Mouse (Mus musculus) midbrain, embryonic 11.5 days (tissue): ENCODE measurements around the gene Olfr1126. TPM values are rescaled to one million over a fixed set of nuclear protein-coding genes. Genes with fewer than 3 reads are reported as not detected.
"Not testable (repeated sequence)": the region's sequence is repeated elsewhere in the genome, so short reads cannot be mapped to it uniquely, and the experiment has no call there.

Source experiments
- ATAC-seq: fragments of 200-750 bp; cut with Nextera tagmentation; 2 replicates; pipeline ENCODE4 v1.8.0; 2017; ENCODE audit warnings: moderate TSS enrichment, moderate library complexity; ENCODE audit not compliant: low FRiP score
- DNase-seq: peaks from one replicate; pipeline ENCODE4 v3.0.0; 2015; ENCODE audit warnings: low spot score; ENCODE audit errors: missing footprints
- H3K27ac ChIP-seq: fragments of 300-500 bp; sonication (generic); 2 replicates; pipeline ENCODE4 v1.5.1; 2014; ENCODE audit warnings: low read depth, low read length
- H3K27me3 ChIP-seq: fragments of 300-500 bp; sonication (generic); 2 replicates; pipeline ENCODE4 v1.6.1; 2014; ENCODE audit warnings: mild to moderate bottlenecking, low read length, moderate library complexity, mixed read lengths; ENCODE audit not compliant: control insufficient read depth, insufficient read depth
- H3K36me3 ChIP-seq: fragments of 300-500 bp; sonication (generic); 2 replicates; pipeline ENCODE4 v1.6.1; 2014; ENCODE audit warnings: mild to moderate bottlenecking, low read length, moderate library complexity, mixed read lengths; ENCODE audit not compliant: control insufficient read depth, insufficient read depth
- H3K4me1 ChIP-seq: fragments of 300-500 bp; sonication (generic); 2 replicates; pipeline ENCODE4 v1.6.1; 2014; ENCODE audit warnings: low read length; ENCODE audit not compliant: control insufficient read depth, insufficient read depth
- H3K4me2 ChIP-seq: fragments of 300-500 bp; sonication (generic); 2 replicates; pipeline ENCODE4 v1.6.1; 2014; ENCODE audit warnings: mild to moderate bottlenecking, moderate library complexity
- H3K4me3 ChIP-seq: fragments of 300-500 bp; sonication (generic); 2 replicates; pipeline ENCODE4 v1.5.1; 2014; ENCODE audit warnings: low read depth, low read length
- H3K9ac ChIP-seq: fragments of 300-500 bp; sonication (generic); 2 replicates; pipeline ENCODE4 v1.6.1; 2014; ENCODE audit warnings: low read length
- H3K9me3 ChIP-seq: fragments of 300-500 bp; sonication (generic); 2 replicates; pipeline ENCODE4 v1.6.1; 2016; ENCODE audit warnings: low read length; ENCODE audit not compliant: control insufficient read depth
- WGBS: fragments of 180-500 bp; shearing (Covaris S2); extraction: QIAGEN DNeasy Blood & Tissue Kit; methylation state at CpG from one replicate; pipeline ENCODE4 v1.1.7; 2014; 5-methylcytosine and 5-hydroxymethylcytosine counted together
- polyA plus RNA-seq: library from polyadenylated mRNA; unstranded; fragments of >200 nt; fragmentation: Nextera tagmentation; extraction: Ambion mirVana; gene quantifications from 2 replicates; pipeline ENCODE4 v1.2.1, GENCODE M21; 2014

Gene Olfr1126
- polyA plus RNA-seq: not detected in 2 replicates

- Histone ChIP-seq H3K9ac (no peak within 1 kb of the TSS), H3K4me3 (no peak within 1 kb of the TSS), H3K27me3 (no peaks in the 10 kb centered on the region), H3K4me1 (no peaks in the 10 kb centered on the region), H3K36me3 (no peaks in the 10 kb centered on the region), H3K27ac (no peak within 1 kb of the TSS), H3K9me3 (no peaks in the 10 kb centered on the region), H3K4me2 (no peak within 1 kb of the TSS)
- DNase-seq: no peak
- ATAC-seq: no peak
Measured at GRCm38 (mm10) chr2:87453662-87454061, at the start of gene Olfr1126. Olfr1126 (plus strand) TSS chr2:87453962.

DNA sequence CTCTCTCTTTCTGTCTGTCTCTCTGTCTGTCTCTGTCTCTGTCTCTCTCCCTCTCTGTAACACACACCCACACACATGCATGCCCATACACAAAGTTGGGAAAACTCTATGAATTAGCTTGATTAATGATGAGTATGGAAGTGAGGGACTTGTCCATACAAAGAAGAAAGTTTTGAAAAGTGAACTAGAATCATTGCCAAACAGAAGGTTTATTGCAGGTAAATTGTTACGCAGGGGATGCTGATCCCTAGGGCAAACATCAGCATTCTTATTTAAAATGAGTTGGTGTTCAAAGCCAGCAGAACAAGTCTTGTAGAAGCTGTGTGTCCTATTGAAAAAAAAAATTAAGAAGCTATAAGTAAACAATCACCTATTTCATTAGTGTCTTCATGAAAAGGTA lies 37.4 kb upstream of the Olfr1126 start, which contains the start of gene Olfr1123:
Gene Olfr1123 (plus strand): TSS at position 301 of the 400 bp plus-strand sequence.
- H3K4me3 ChIP-seq: no peak within 1 kb of the TSS
- no peak for ATAC-seq
- WGBS: 79% methylated on average over 1 of the region's 1 CpGs
- no peaks in the 10 kb centered on the region for H3K9me3 ChIP-seq
- no peaks in the 10 kb centered on the region for H3K36me3 ChIP-seq
- H3K27me3 ChIP-seq: no peaks in the 10 kb centered on the region
- no peaks in the 10 kb centered on the region for H3K4me1 ChIP-seq
- no peak for DNase-seq
- no peak within 1 kb of the TSS for H3K27ac ChIP-seq
- H3K9ac ChIP-seq: no peak within 1 kb of the TSS
- no peak within 1 kb of the TSS for H3K4me2 ChIP-seq

GRCm38 (mm10) chr2:87429975-87430374 lies 23.8 kb upstream of the Olfr1126 start, which contains the start of gene Olfr1124:
Olfr1124 (plus strand) TSS chr2:87430275.
- H3K9me3 ChIP-seq: no peaks in the 10 kb centered on the region
- no peak within 1 kb of the TSS for H3K27ac ChIP-seq
- H3K4me1 ChIP-seq: no peaks in the 10 kb centered on the region
- no peak for ATAC-seq
- no peak for DNase-seq
- WGBS: 87% methylated on average over 1 of the region's 1 CpGs
- no peaks in the 10 kb centered on the region for H3K36me3 ChIP-seq
- H3K27me3 ChIP-seq: no peaks in the 10 kb centered on the region
- H3K9ac ChIP-seq: no peak within 1 kb of the TSS
- H3K4me3 ChIP-seq: no peak within 1 kb of the TSS
- no peak within 1 kb of the TSS for H3K4me2 ChIP-seq

GRCm38 (mm10) chr2:87437731-87438130 lies 16.0 kb upstream of the Olfr1126 start:
- Histone ChIP-seq H3K4me2 (no peak overlapping the region), H3K9me3 (no peaks in the 10 kb centered on the region), H3K4me1 (no peaks in the 10 kb centered on the region), H3K36me3 (no peaks in the 10 kb centered on the region), H3K4me3 (no peak overlapping the region), H3K27ac (no peak overlapping the region), H3K27me3 (no peaks in the 10 kb centered on the region), H3K9ac (no peak overlapping the region)
- WGBS: 91% methylated on average over 16 of the region's 16 CpGs
- DNase-seq (no peak), ATAC-seq (no peak)

- no peaks in the 10 kb centered on the region for H3K36me3 ChIP-seq
- H3K27ac ChIP-seq: no peak overlapping the region
- H3K4me1 ChIP-seq: no peaks in the 10 kb centered on the region
- DNase-seq: no peak
- 91% methylated on average over 4 of the region's 4 CpGs for WGBS
- H3K4me3 ChIP-seq: no peak overlapping the region
- H3K27me3 ChIP-seq: no peaks in the 10 kb centered on the region
- no peak overlapping the region for H3K4me2 ChIP-seq
- no peak overlapping the region for H3K9ac ChIP-seq
- H3K9me3 ChIP-seq: no peaks in the 10 kb centered on the region
- no peak for ATAC-seq
Measured at GRCm38 (mm10) chr2:87461769-87462168, 8.0 kb downstream of the Olfr1126 start.

DNA sequence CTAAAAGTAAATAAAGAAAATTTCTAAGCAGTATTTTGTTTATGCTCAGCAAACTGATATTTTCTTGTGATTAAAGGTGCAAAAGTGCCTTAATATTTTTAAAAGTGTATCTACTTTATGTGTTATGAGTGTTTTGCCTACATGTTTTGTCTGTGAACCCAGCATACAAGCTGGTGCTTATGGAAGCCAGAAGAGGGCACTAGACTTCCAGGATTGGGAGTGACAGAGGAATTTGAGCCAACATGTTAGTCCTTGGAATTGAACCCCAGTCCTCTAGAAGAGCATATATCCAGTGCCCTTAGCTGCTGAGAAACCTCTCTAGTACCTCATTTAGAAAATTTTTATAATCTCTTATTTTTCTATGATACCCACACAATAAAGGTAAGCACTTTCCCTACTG lies 26.4 kb downstream of the Olfr1126 start:
- DNase-seq (no peak), ATAC-seq (no peak)
- no peaks in the 10 kb centered on the region for H3K9me3 ChIP-seq
- no peak overlapping the region for H3K4me2 ChIP-seq
- H3K27me3 ChIP-seq: no peaks in the 10 kb centered on the region
- no peaks in the 10 kb centered on the region for H3K4me1 ChIP-seq
- H3K4me3 ChIP-seq: no peak overlapping the region
- H3K9ac ChIP-seq: no peak overlapping the region
- no peaks in the 10 kb centered on the region for H3K36me3 ChIP-seq
- H3K27ac ChIP-seq: no peak overlapping the region

GRCm38 (mm10) chr2:87481158-87481557 lies 27.4 kb downstream of the Olfr1126 start:
- Histone ChIP-seq H3K4me2 (no peak overlapping the region), H3K27me3 (no peaks in the 10 kb centered on the region), H3K27ac (no peak overlapping the region), H3K9ac (no peak overlapping the region), H3K4me1 (no peaks in the 10 kb centered on the region), H3K36me3 (no peaks in the 10 kb centered on the region), H3K9me3 (no peaks in the 10 kb centered on the region), H3K4me3 (no peak overlapping the region)
- no peak for DNase-seq
- WGBS: 86% methylated on average over 4 of the region's 4 CpGs
- ATAC-seq: no peak

GRCm38 (mm10) chr2:87482276-87482675 lies 28.5 kb downstream of the Olfr1126 start:
- Histone ChIP-seq H3K9me3 (no peaks in the 10 kb centered on the region), H3K27me3 (no peaks in the 10 kb centered on the region), H3K4me1 (no peaks in the 10 kb centered on the region), H3K9ac (no peak overlapping the region), H3K27ac (no peak overlapping the region), H3K4me3 (no peak overlapping the region), H3K4me2 (no peak overlapping the region), H3K36me3 (no peaks in the 10 kb centered on the region)
- 74% methylated on average over 2 of the region's 2 CpGs for WGBS
- no peak for DNase-seq
- no peak for ATAC-seq

DNA sequence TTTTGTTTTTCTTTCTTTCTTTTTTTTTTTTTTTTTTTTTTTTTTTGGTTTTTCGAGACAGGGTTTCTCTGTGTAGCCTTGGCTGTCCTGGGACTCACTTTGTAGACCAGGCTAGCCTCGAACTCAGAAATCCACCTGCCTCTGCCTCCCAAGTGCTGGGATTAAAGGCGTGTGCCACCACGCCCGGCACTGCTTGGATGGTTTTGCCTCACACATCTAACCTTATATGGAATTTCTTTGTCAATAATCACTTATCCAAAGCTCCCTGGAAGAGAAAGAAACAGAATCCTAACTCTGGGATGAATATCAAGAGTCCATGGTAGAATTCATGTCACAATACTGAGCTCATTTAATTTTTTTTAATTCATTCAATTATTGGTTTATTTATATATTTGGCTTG lies 43.2 kb downstream of the Olfr1126 start, which contains the start of gene Pramel7:
Gene Pramel7 (minus strand): TSS at position 101 of the 400 bp plus-strand sequence.
- H3K27ac ChIP-seq, H3K4me1 ChIP-seq, H3K36me3 ChIP-seq, H3K4me3 ChIP-seq, H3K27me3 ChIP-seq, H3K9ac ChIP-seq, H3K4me2 ChIP-seq, DNase-seq, ATAC-seq, H3K9me3 ChIP-seq: not testable (repeated sequence)
- WGBS: 76% methylated on average over 4 of the region's 5 CpGs

- Histone ChIP-seq H3K36me3 (no peaks in the 10 kb centered on the region), H3K4me1 (no peaks in the 10 kb centered on the region), H3K27ac (no peak within 1 kb of the TSS), H3K9ac (no peak within 1 kb of the TSS), H3K4me2 (no peak within 1 kb of the TSS), H3K4me3 (no peak within 1 kb of the TSS), H3K9me3 (no peaks in the 10 kb centered on the region), H3K27me3 (no peaks in the 10 kb centered on the region)
- ATAC-seq (no peak), DNase-seq (no peak)
- WGBS: 88% methylated on average over 6 of the region's 6 CpGs
Measured at GRCm38 (mm10) chr2:87506265-87506664, 52.5 kb downstream of the Olfr1126 start, which contains the start of gene Pramel6. Pramel6 (plus strand) TSS chr2:87506565.
